Mouse (Mus musculus): ENCODE results near the gene Lmnb2.

Lmnb2 gene

DNA sequence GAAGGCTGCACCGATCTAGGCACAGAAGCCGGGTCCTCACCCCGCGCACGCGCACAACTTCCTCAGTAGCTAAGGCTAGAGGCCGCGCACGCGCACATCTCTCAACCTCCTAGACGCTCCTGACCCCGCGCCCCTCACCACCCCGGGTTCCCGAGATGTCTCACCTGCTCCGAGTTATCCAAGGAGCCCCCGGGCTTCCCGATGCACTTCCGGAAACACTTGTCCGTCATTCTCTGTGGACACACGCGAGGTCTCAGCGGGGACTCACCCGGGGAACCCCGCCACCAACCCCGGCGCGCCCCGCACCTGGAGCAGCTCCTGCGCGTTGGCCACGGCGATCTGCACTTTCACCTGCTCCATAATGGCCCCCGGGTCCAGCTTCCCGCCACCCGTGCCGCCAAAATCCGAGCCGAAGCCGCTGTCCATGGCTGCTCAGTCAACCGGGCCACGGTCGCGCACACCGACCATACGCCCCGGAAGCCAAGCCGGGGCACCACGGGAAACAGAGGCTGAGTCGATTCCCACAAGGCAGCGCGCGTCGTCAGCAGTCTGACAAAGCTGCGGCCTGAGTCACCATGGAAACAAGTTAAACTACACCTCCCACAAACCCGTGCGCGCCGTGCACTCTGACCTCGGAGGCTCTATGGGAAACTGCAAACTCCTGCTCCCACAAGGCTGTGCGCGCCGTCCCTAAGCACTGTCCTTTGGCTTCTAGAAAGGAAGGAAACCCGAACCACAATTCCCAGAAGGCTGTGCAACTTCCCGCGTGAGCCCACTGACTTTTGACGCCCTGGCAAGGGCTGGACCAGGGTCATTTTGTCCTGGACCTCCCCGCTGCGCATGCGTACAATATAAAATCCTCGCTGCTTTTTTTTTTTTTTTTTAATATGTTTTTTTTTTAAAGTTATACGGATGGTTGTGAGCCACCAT, 17.5 kb downstream of the Lmnb2 start, which contains the start of gene Timm13:
TSS of gene Timm13 (minus strand) at position 652 of the 930 bp plus-strand sequence.
- DNase-seq (ENCODE audit: low spot score in 2 of 2) = peak; percentile 98 to 99

DNA sequence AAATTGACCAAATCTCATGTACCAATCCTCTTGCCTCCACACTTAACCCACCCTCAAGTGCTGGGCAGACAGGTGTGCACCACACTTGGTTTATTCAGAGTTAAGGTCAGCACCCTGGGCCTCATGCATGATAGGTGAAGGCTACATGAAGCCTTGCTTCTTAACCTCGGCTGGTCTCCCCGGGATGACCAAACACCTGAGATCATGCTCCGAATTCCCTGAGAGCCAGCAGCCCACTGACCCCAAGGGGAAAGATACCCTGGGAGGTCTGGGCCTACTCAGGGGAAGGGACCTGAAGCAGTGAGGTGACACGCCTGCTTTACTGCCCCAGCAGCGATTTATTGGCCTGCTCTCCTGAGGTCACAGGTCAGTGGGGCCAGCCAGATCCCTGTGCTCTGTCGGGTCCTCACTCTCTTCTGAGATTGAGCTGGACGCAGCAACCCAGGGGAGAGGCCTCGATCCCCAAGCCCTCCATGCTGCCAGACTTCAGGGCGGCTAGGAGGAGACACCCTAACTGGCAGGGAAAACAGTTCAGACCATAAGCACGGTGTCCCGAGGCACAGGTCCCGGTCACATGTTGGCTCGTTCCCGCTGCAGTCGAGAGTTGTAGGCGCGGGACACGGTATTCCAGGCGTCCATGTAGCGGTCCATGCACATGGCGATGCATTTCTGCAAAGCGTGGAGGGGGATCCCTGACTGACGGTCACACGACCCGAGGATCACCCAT, 18.3 kb downstream of the Lmnb2 start:
- no peak for DNase-seq (ENCODE audit: low spot score in 2 of 2)

DNA sequence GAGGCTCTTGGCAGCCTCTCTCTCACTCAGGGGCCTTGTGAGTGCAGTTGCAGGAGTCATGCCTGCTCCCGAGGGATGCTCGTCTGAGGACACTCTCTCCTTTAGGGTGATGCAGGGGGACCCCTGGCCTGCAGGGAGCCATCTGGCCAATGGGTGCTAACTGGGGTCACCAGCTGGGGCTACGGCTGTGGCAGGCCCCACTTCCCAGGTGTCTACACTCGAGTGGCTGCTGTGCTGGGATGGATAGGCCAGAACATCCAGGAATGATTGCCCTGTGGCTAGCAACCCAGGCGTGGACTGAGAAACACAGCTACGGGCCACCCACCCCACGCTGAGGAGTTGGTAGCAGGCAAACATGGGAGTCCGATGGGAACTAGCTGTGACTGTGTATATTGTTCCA, 19.0 kb downstream of the Lmnb2 start:
- DNase-seq (ENCODE audit: low spot score in 2 of 2) = no peak

DNA sequence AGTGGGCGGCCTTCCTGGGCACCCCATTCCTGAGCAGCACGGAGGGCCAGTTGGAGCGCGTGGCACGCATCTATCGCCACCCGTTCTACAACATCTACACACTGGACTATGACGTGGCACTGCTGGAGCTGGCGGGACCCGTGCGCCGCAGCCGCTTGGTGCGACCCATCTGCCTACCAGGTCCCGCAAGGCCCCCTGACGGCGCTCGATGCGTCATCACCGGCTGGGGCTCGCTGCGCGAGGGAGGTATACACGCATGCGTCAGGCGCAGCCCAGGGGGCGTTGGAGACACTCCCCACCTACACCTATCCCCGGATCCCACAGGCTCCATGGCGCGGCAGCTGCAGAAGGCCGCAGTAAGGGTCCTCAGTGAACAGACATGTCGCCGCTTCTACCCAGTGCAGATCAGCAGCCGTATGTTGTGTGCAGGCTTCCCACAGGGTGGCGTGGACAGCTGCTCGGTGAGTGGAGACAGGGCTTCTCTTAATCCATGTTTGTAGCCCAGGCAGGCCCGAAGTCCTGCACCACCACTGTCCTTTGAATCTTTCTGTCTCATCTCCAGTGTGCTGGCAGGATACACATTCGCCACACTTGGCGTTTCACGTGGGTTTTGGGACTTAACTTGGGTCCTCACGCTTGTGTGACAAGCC, 20.1 kb downstream of the Lmnb2 start:
- no peak for DNase-seq (ENCODE audit: low spot score in 2 of 2)

DNA sequence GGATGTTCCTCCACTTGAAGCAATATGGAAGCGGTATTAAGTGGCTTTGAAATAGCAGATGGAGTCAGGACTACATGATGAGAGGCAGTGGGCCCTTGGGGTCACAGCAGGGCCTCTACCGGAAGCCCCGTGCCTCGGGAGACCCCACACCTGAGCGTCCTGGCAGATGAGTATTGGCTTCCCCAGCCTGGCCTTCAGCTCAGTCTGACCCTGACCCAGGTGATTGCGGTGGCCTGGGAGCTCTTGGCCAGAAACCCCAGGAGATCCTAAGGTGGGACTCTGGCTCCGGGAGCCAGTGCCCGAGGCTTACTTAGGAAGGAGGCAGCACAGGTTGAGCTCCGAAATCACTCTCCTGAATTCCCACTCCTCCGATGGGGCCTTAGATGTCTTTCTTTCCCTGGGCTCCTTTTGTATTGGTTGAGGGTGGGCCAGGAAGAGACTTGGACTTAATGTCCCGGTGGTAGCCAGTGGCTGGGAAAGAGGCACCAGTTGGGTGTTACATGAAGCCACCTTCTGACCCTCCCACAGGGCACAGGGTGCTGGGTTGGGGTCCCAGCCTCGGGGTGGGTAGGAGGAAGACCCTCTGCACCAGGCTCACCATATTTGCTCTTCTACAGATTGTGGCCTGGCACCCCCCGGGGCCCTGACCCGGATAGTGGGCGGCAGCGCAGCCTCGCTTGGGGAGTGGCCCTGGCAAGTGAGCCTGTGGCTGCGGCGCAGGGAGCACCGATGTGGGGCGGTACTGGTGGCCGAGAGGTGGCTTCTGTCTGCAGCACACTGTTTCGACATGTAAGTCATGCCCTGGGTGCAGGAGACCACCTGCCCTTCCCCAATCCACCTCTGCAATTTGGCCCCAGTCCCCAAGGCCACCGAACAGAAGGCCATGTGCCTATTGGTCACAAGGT, 21.2 kb downstream of the Lmnb2 start:
- no peak for DNase-seq (ENCODE audit: low spot score in 2 of 2)

DNA sequence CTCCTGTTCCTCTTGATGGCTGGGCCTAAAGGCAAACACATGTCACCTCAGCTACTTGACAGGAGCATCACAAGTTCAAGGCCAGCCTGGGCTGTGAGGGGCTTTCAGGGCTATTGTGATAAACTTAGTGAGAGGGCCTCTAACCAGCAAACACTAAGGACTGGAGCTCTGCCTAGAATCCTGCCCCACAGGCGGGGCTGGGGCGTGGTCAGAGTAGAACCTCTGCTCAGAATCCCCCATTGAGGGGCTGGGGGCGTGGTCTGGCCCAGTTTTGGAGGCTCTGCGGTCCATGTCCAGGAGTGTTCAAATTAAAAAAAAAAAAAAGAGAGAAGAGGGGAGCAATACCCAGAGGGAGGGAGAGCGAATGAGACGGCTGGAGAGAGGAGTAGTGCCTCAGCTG, 22.3 kb downstream of the Lmnb2 start:
- no peak for DNase-seq (ENCODE audit: low spot score in 2 of 2)

DNA sequence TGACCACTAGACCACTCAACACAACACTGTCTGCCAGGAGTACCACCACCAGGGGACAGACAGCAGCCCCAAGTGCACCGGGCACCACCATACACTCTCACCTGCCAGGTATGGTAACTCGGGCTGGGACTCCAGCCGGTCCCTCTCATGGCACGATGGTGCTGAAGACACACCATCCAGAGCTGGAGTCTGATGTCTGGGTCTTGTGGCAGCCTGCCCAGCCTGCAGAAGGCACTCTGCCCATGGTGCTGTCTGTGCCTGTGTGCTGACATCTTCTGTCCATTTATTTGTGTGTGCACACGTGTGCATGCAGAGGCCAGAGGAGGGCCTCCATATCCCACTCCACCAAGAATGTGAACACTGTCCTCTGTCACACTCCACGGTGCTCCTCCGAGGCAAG, 22.9 kb downstream of the Lmnb2 start:
- no peak for DNase-seq (ENCODE audit: low spot score in 2 of 2)

DNA sequence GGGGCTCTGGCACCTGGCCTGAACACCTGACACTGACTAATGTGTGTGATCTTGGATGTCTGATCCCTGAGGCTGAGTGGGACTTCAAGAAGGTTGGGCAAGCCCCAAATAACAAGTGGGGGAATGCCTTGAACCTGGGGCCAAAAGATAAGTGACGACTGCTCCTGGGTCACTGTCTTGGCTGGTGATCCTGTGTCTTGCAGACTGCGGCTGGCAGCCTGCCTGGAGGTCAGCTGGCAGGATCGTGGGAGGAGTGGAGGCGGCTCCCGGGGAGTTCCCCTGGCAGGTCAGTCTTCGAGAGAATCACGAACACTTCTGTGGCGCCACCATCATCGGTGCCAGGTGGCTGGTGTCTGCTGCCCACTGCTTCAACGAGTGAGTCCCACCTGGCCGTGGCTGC, 30.9 kb downstream of the Lmnb2 start:
- DNase-seq (ENCODE audit: low spot score in 2 of 2) = no peak

DNA sequence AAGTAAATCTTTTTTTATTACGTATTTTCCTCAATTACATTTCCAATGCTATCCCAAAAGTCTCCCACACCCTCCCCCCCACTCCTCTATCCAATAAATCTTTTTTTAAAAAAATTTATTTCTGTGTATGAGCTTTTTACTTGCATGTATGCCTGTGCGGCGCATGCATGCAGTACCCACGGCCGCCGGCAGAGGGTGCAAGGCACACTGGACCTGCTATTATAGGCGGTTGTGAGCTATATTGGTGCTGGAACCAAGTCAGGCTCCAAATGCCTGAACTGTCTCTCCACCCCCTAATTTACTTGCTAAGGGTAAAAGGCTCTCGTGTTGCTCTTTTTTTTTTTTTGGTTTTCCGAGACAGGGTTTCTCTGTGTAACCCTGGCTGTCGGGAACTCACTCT, 36.7 kb downstream of the Lmnb2 start:
- DNase-seq (ENCODE audit: low spot score in 2 of 2) = peak; percentile 68 to 70

DNA sequence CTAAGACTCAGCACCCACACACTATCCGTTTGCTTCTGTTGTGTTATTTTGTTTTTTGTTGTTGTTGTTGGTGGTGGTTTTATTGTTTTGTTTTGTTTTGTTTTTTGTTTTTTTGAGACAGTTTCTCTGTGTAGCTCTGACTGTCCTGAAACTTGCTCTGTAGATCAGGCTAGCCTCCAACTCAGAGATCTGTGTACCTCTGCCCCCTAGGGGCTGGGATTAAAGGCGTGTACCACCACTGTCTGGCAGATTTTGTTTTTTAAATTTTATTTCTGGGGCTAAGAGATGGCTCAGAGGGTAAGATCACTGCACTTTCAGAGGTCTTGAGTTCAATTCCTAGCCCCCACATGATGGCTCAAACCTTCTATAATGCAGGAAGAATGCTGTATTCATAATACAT, 37.1 kb downstream of the Lmnb2 start:
- no peak for DNase-seq (ENCODE audit: low spot score in 2 of 2)

DNA sequence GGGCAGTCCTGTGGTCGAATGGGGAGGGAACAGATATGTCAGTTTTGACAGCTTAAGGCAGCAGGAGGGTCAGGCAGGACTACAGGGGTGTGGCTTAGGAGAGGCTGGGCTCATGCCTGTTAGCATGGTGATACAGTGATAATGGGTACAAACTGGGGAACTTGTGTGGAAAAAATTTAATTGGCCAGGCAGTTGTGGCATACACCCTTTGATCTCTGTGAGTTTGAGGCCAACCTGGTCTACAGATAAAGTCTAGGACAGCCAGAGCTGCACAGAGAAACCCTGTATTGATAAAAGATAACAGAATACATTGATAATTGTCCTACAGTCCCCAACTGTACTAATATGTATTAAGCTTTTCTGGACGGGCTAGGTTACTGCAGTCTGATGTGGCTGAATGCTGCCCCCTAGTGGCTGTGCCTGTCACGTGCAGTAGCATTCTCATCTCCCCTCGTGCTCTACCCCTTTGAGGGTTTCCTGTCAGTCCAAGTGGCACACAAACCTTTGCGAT, 37.9 kb downstream of the Lmnb2 start:
- DNase-seq (ENCODE audit: low spot score in 2 of 2) = no peak

DNA sequence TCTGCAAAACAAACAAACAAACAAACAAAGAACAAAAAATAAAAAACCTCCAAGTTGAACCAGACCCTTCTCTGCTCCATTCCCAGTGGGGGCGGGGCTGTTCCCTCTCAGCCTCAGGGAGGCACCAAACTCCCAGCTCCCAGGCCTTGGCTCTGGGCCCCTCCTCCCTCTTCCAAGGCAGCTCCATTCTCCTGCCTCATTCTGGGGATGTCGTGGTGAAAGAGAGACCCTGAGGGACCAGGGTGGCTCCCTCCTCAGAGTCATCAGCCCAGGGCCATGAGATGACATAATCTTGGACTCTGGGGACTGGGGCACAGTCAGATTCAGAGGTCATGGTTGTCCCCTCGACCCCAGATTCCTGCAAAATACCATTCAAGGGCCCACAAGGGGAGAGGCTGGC, 41.5 kb downstream of the Lmnb2 start:
- no peak for DNase-seq (ENCODE audit: low spot score in 2 of 2)

DNA sequence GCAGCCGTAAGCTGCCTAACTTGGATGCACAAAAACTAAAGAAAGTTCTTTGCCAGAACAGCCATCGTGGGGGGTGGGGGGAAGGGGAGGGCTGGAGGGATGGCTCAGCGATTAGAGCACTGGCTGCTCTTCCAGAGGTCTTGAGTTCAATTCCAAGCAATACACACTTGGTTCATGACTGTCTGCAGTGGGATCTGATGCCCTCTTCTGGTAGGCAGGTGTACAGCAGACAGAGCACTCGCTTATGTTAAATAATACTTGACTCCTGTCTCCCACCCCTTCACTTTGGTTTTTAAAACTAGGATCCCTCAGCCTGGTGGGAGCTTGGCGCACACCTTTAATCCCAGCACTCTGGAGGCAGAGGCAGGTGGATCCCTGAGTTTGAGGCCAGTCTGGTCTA, 42.0 kb downstream of the Lmnb2 start:
- DNase-seq (ENCODE audit: low spot score in 2 of 2) = no peak

DNA sequence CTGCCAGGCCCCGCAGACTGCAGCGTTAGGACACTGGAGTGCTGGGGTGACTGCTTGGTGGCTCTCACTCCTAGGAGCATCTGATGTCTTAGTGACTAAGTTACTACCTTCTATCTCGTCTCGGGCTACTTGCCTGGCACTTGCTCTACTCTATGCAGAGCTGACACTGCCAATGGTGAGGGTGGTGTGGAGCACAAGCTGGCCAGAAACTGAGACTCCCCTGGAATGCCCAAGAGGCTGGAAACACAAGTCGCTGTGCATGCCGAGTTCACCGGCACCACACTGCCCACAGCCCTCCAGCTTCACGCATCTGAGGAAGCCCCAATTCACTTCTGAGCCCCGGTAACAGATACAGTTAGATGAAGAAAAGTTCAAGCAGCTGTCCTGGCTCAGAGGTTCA, 44.0 kb downstream of the Lmnb2 start:
- DNase-seq (ENCODE audit: low spot score in 2 of 2) = no peak

DNA sequence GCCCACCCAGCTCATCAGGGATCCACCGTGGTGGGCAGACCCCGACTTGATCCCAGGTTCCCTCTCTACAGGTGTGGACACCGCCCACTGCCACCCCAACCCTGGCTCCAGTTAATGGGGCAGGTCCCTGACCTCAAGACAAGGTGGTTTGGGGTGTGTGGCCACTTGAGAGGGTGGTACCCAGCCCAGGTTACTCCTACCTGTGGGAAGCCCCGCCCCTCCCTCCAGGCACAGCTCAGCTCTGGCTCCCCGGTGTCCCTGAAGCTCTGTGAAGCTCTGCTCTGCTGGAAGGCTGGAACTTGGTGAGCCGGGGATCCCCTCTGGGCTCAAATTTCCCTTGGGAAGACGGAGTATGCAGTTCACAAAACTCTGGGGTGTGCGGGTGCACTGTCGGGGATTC, 46.5 kb downstream of the Lmnb2 start, which contains the start of gene Tmprss9:
TSS of gene Tmprss9 (plus strand) at position 268 of the 400 bp plus-strand sequence.
- no peak for DNase-seq (ENCODE audit: low spot score in 2 of 2)

DNA sequence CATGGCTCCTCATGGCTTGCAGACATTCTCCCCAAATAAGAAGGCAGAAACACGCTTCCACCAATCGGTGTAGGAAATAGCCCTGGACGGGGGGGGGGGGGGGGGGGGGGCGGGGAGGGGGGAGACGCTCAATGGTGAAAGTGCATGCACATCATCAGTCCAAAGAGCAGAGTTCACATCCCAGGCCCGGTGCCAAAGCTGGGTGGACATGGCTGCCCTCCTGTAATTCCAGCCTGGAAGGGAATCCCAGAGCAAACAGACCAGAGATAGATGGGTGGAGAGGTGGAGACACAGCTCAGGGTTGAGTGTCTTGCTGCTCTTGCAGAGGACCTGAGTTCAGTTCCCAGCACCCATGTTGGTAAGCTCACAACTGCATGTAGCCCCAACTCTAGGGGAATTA, 47.1 kb downstream of the Lmnb2 start:
- DNase-seq (ENCODE audit: low spot score in 2 of 2) = no peak

DNA sequence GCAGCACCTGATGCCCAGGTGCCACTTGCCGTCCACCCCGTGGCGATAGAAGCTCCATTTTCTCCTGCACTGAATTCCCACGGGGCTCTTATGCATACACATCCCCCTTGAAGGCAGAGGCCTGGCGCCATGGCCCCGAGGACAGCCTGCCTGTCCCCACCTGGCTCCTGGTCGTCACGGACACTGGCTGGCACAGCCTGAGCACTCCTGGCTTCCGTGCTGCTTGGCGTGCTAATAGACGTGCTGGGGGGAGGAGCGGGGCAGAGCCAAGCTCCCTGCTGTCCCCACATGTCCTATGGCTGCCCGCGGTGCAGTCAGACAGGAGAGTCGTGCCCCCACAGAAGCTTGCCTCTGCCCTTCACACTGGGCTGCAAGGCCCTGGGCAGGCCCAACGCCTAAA, 53.6 kb downstream of the Lmnb2 start:
- no peak for DNase-seq (ENCODE audit: low spot score in 2 of 2)

DNA sequence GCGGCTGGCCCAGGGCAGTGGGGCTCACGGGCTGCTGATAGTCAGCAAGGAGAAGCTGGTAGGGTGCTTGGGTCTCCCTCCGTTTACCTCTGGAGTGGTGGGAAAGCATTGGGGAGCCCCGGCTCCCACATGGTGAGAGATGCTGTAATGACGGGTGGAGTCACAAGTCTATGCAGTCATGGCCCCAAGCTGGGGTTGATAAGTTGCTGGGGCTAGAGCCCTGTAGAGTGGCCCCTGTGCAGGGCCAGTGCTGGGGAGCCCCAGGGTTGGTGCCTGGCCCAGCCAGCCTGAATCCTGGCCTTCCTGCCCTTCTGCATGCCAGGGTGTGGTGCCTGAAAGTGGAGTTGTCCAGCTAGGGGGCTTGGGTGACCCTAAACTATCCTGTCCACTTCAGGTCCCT, 55.7 kb downstream of the Lmnb2 start:
- DNase-seq (ENCODE audit: low spot score in 2 of 2) = no peak

DNA sequence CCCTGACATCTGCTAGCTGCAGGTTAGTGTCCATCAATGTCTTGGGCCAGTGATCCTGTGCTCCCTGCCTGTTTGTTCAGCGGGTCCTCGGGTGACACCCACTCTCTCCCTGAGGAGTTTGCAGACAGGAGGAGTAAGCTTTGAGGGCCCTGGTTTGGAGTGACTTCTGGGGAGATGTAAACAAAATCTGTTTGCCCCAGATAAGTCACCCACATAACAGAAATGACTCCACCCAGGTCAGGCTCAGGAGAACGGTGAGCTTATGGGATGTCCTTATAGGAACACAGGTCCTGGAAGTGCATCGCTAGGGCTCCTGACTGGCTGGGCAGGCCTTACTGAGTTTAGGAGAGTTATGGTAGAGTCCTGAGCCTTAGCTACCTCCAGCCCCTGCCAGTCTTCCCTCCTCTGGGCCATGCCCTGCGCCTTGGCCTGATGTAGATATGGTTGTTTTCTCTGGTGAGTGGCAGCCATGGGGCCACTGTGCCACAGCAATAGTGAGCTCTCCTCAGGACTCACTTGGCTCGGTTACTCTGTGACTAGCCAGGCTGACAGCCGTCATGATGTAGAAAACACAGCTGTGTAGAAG, 59.6 kb downstream of the Lmnb2 start:
- DNase-seq (ENCODE audit: low spot score in 2 of 2) = no peak

DNA sequence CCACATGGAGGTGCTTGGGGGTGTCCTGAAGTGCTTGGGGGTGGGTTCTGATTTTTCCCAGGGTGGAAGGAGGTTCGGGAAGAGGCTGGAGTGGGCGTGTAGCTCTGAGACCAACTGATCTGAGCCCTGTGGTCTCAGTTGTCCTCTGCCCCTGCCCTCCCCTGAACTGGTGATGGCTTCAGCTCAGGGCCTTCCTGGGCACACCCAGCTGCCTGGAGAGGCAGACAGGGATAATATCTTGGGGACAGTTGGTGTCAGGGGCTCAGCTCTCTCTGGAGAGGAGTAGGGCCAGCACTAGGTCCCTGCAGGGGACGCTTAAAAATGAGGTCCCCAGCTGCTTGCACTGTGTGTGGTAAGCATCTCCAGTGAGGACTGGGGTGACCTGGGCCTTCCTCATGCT, 60.2 kb downstream of the Lmnb2 start:
- no peak for DNase-seq (ENCODE audit: low spot score in 2 of 2)

DNA sequence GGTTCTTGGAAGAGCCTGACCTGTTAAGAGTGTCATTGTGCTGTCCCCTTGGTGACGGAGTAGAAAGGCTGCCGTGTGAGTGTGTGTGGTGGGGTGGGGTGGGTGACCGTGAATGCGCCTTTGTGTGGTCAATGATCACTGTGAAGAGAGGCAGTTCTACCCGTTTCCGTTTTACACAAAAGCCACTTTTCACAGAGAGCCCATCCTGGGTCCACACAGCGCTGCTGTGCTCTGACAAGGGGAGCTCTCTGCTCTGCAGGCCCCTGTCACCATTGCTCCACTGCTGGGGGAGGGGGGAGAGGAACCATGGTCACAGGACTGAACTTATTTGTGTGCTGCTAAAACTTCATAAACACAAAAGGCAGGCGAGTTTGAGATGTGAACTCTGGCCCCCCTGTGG, 60.7 kb downstream of the Lmnb2 start:
- no peak for DNase-seq (ENCODE audit: low spot score in 2 of 2)
